Mouse (Mus musculus) B cell, adult (primary cell): ENCODE results near the gene Msx1. TPM values are rescaled to one million over a fixed set of nuclear protein-coding genes. Genes with fewer than 3 reads are reported as not detected.

Experiments used
- total RNA-seq: library from RNA; stranded (reverse); gene quantifications from 4 replicates; pipeline ENCODE4 v1.2.4, GENCODE M21; 2023; ENCODE audit not compliant: inconsistent age

Gene Msx1
- not detected in 4 replicates for total RNA-seq

DNA sequence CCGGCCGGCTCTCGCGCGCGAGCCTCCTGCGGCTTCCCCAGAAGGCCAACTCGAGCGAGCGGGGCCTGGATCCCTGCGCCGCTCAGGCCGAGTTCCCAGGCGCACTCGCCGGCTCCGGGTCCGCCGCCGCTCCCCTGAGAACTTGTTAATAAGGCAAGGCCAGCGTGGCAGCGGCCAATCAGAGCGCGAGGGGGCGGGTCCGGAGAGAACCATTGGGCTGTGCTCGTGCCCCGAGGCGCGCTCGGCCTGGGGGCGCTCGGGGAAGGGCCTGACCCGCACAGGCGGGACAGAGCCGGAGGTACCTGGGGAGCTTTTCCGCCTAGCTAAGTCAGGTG is at the start of gene Msx1:
Gene Msx1 (minus strand): TSS at position 123 of the 335 bp plus-strand sequence.

Other genes starting within 250 kb of the Msx1 start
- gene Stk32b, start 107.4 kb downstream of the Msx1 start, total RNA-seq = not detected in 4 replicates
- not detected in 4 replicates for gene Cytl1, start 89.1 kb downstream of the Msx1 start, total RNA-seq
- gene Stx18, start 214.2 kb upstream of the Msx1 start, total RNA-seq = 19.3 to 26.3 TPM (median 25.2 TPM) in 4 replicates